ENCODE assay signal across 20 mouse cellular contexts in the genomic region with DNA sequence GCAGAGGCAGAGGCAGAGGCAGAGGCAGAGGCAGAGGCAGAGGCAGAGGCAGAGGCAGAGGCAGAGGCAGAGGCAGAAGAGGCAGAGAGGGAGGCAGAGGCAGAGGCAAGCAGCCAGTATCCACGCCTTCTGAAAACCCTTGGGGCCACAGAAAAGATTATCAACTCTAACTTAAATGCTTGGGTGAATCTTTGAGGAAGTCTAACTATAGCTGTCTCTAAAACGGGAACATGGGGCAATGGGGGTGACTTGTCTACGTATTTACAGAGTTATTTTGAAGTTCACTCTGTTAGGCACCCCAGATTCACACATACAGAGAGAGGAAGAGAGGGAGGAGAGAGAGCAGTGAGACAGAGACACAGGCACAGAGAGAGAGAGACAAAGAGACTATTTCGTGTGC.
DNase-seq lines count a peak whose midpoint lies in the region; ATAC-seq and TF ChIP-seq lines count a peak whose summit lies in the region.
"Had no signal": no experiment of that assay in that cellular context is flagged by ENCODE, and none has a peak within 500 bp of the region (broad histone marks: within the 10 kb centered on the region; RNA-seq: fewer than 3 reads in every experiment).

No protein-coding gene starts in this region.

- no peak overlapping the region for H3K4me3 ChIP-seq in lung, postnatal 0 days (ENCODE audit: low read depth, low read length)
- H3K4me3 ChIP-seq in liver, postnatal 0 days (ENCODE audit: low read depth, low read length) = no peak overlapping the region
- no peak overlapping the region for H3K4me3 ChIP-seq in small intestine, adult 2 months (ENCODE audit: low read depth, low read length)
- no peak overlapping the region for H3K4me3 ChIP-seq in forebrain, embryonic 14.5 days (ENCODE audit: low read depth, low read length)
- H3K4me3 ChIP-seq: embryonic facial prominence, embryonic 12.5 days; kidney, embryonic 15.5 days; midbrain, embryonic 15.5 days; stomach, embryonic 15.5 days had no signal

- no peak for TF ChIP-seq EP300 in lung, postnatal 0 days (IDR thresholded peaks at IDR 0.05)
- no peak for TF ChIP-seq EP300 in liver, postnatal 0 days (IDR thresholded peaks at IDR 0.05; ENCODE audit: low read depth)

- H3K4me2 ChIP-seq in lung, postnatal 0 days (replicated peaks; ENCODE audit: low read depth, low read length) = no peak overlapping the region
- no peak overlapping the region for H3K4me2 ChIP-seq in liver, postnatal 0 days (ENCODE audit: low read depth, low read length)
- H3K4me2 ChIP-seq in forebrain, embryonic 14.5 days (ENCODE audit: low read length) = no peak overlapping the region
- H3K4me2 ChIP-seq: embryonic facial prominence, embryonic 12.5 days; kidney, embryonic 15.5 days; midbrain, embryonic 15.5 days; stomach, embryonic 15.5 days had no signal

- no peak overlapping the region for H3K9ac ChIP-seq in lung, postnatal 0 days (replicated peaks; ENCODE audit: low read depth)
- no peak overlapping the region for H3K9ac ChIP-seq in liver, postnatal 0 days (replicated peaks)
- no peak overlapping the region for H3K9ac ChIP-seq in forebrain, embryonic 14.5 days (ENCODE audit: low read length)
- H3K9ac ChIP-seq: embryonic facial prominence, embryonic 12.5 days; kidney, embryonic 15.5 days; liver, embryonic 14.5 days; midbrain, embryonic 15.5 days; stomach, embryonic 15.5 days had no signal

- no peaks in the 10 kb centered on the region for H3K27me3 ChIP-seq in lung, postnatal 0 days (replicated peaks; ENCODE audit: insufficient read depth, low read length)
- no peaks in the 10 kb centered on the region for H3K27me3 ChIP-seq in liver, postnatal 0 days (ENCODE audit: insufficient read depth, low read length)
- H3K27me3 ChIP-seq in small intestine, adult 2 months (ENCODE audit: control insufficient read depth, insufficient read depth, low read length) = no peaks in the 10 kb centered on the region
- H3K27me3 ChIP-seq in forebrain, embryonic 14.5 days (replicated peaks; ENCODE audit: control insufficient read depth, insufficient read depth, low read length) = no peaks in the 10 kb centered on the region
- H3K27me3 ChIP-seq: embryonic facial prominence, embryonic 12.5 days; kidney, embryonic 15.5 days; midbrain, embryonic 15.5 days; stomach, embryonic 15.5 days had no signal

- no peak for TF ChIP-seq CTCF in lung, postnatal 0 days (IDR thresholded peaks at IDR 0.05)
- no peak for TF ChIP-seq CTCF in liver, postnatal 0 days (IDR thresholded peaks at IDR 0.05; ENCODE audit: low read depth)
- no peak for TF ChIP-seq CTCF in small intestine, adult 2 months (IDR thresholded peaks at IDR 0.05; ENCODE audit: extremely low read depth, insufficient read length, insufficient replicate concordance, low read depth, low read length)

- no peaks in the 10 kb centered on the region for H3K9me3 ChIP-seq in lung, postnatal 0 days (ENCODE audit: low read length)
- H3K9me3 ChIP-seq in liver, postnatal 0 days (ENCODE audit: low read length) = no peaks in the 10 kb centered on the region
- no peaks in the 10 kb centered on the region for H3K9me3 ChIP-seq in forebrain, embryonic 14.5 days (replicated peaks; ENCODE audit: control insufficient read depth, low read length)
- H3K9me3 ChIP-seq: embryonic facial prominence, embryonic 12.5 days; kidney, embryonic 15.5 days; midbrain, embryonic 15.5 days; stomach, embryonic 15.5 days had no signal

- WGBS in lung, postnatal 0 days = 81% methylated on average over 4 of the region's 4 CpGs
- 33% methylated on average over 4 of the region's 4 CpGs for WGBS in liver, postnatal 0 days (ENCODE audit: insufficient replicate concordance)
- WGBS in small intestine, adult 2 months = 76% methylated on average over 4 of the region's 4 CpGs
- 87% methylated on average over 4 of the region's 4 CpGs for WGBS in forebrain, embryonic 14.5 days

- ATAC-seq in lung, postnatal 0 days = no peak
- no peak for ATAC-seq in liver, postnatal 0 days
- no peak for ATAC-seq in forebrain, embryonic 14.5 days
- ATAC-seq: forebrain, embryonic 16.5 days; midbrain, embryonic 15.5 days had no signal

- no peaks in the 10 kb centered on the region for H3K36me3 ChIP-seq in lung, postnatal 0 days (ENCODE audit: insufficient read depth, low read length)
- no peaks in the 10 kb centered on the region; the same call in 1 of the 2 replicates for H3K36me3 ChIP-seq in liver, postnatal 0 days (replicated peaks; ENCODE audit: insufficient read depth, low read length)
- peaks cover 1% of the 10 kb centered on the region; the same call in 1 of the 2 replicates for H3K36me3 ChIP-seq in small intestine, adult 2 months (ENCODE audit: control insufficient read depth, insufficient read depth, low read length)
- H3K36me3 ChIP-seq in forebrain, embryonic 14.5 days (ENCODE audit: control insufficient read depth, insufficient read depth, low read length) = no peaks in the 10 kb centered on the region
- H3K36me3 ChIP-seq: embryonic facial prominence, embryonic 12.5 days; kidney, embryonic 15.5 days; midbrain, embryonic 15.5 days; stomach, embryonic 15.5 days had no signal

- H3K4me1 ChIP-seq in lung, postnatal 0 days (ENCODE audit: insufficient read depth, low read depth, low read length) = no peaks in the 10 kb centered on the region; the same call in 1 of the 2 replicates
- H3K4me1 ChIP-seq in liver, postnatal 0 days (ENCODE audit: insufficient read depth) = peaks cover 31% of the 10 kb centered on the region
- peaks cover 16% of the 10 kb centered on the region for H3K4me1 ChIP-seq in small intestine, adult 2 months (ENCODE audit: control insufficient read depth, insufficient read depth, insufficient read length, low read length)
- H3K4me1 ChIP-seq in forebrain, embryonic 14.5 days (ENCODE audit: control insufficient read depth, insufficient read depth, low read length) = peaks cover under 1% of the 10 kb centered on the region; the same call in 1 of the 2 replicates

- no peak overlapping the region for H3K27ac ChIP-seq in lung, postnatal 0 days (ENCODE audit: low read length)
- H3K27ac ChIP-seq in liver, postnatal 0 days (ENCODE audit: low read depth) = peak overlapping the region; percentile 44; the same call in 1 of the 2 replicates
- H3K27ac ChIP-seq in small intestine, adult 2 months (ENCODE audit: insufficient read depth, low read depth, low read length) = peak overlapping the region; percentile 48; the same call in 1 of the 2 replicates
- H3K27ac ChIP-seq in forebrain, embryonic 14.5 days (ENCODE audit: low read depth, low read length) = no peak overlapping the region
- H3K27ac ChIP-seq: embryonic facial prominence, embryonic 12.5 days; kidney, embryonic 15.5 days; liver, embryonic 14.5 days; midbrain, embryonic 15.5 days; stomach, embryonic 15.5 days had no signal

- peak; percentile 47 for DNase-seq in lung, postnatal 25 days (ENCODE audit: low spot score)
- no peak for DNase-seq in lung, postnatal 0 days (ENCODE audit: low spot score)
- DNase-seq in MEL-GATA-1-ER (ENCODE audit: extremely low read depth, low read depth) = peak; percentile 89
- no peak for DNase-seq in liver, postnatal 0 days
- DNase-seq in frontal cortex, postnatal 25 days (ENCODE audit: low spot score in 2 of 2) = no peak
- DNase-seq in forebrain, embryonic 14.5 days (ENCODE audit: low spot score) = no peak
- DNase-seq: adrenal gland, adult 2 months; cerebellum, adult 2 months; gastrocnemius, postnatal 10 days; layer of hippocampus, postnatal 36 days; lung, postnatal 4 days; right cerebral cortex, postnatal 25 days; thymus, adult 2 months had no signal

- no peak for TF ChIP-seq POLR2A in small intestine, adult 2 months (IDR thresholded peaks at IDR 0.05; ENCODE audit: low read depth, low read length)

Comparison
In these comparisons a context has a peak if more than half of its experiments do, and no peak if none do; other contexts are left out.
1. DNase-seq: peak in lung, postnatal 25 days (single experiment) and MEL-GATA-1-ER (single experiment); none in lung, postnatal 0 days (single experiment), liver, postnatal 0 days (single experiment), frontal cortex, postnatal 25 days (0 of 2) and forebrain, embryonic 14.5 days (single experiment).
2. H3K27ac ChIP-seq: peak in liver, postnatal 0 days (single experiment) and small intestine, adult 2 months (single experiment); none in lung, postnatal 0 days (single experiment) and forebrain, embryonic 14.5 days (single experiment).